Mouse (Mus musculus) MEL (cell line): ENCODE data around the gene Hspg2. TPM values are rescaled to one million over a fixed set of nuclear protein-coding genes. Genes with fewer than 3 reads are reported as not detected.

Experiments used
- DNase-seq: peaks from one replicate; pipeline ENCODE4 v3.0.0; 2011; ENCODE audit warnings: low read depth, low spot score
- H3K27ac ChIP-seq: 2 replicates; pipeline ENCODE4 v1.5.1; 2012; ENCODE audit warnings: low read depth, mild to moderate bottlenecking, control low read depth, low read length, moderate library complexity; ENCODE audit not compliant: control insufficient read depth
- H3K27me3 ChIP-seq, 2 experiments: fragments of 150-350 bp in 1 of 2; sonication (generic) in 1 of 2; 2 replicates each; pipeline ENCODE4 v1.6.1; 2012; ENCODE audit warnings: low read length in 2 of 2, mild to moderate bottlenecking in 2 of 2, improper control_type of control experiment in 1 of 2, moderate library complexity in 1 of 2; ENCODE audit not compliant: insufficient read depth in 2 of 2, control insufficient read depth in 1 of 2
- H3K36me3 ChIP-seq, 2 experiments: 2 replicates each; pipeline ENCODE4 v1.6.1; 2012 to 2014; ENCODE audit warnings: low read length in 2 of 2, improper control_type of control experiment in 1 of 2, inconsistent platforms in 1 of 2, mild to moderate bottlenecking in 1 of 2; ENCODE audit not compliant: insufficient read depth in 2 of 2, control insufficient read depth in 1 of 2
- H3K4me1 ChIP-seq, 2 experiments: fragments of 150-350 bp in 1 of 2; sonication (generic) in 1 of 2; 2 replicates each; pipeline ENCODE4 v1.6.1; 2012; ENCODE audit warnings: low read length in 2 of 2, improper control_type of control experiment in 1 of 2, mild to moderate bottlenecking in 1 of 2; ENCODE audit not compliant: insufficient read depth in 2 of 2, control insufficient read depth in 1 of 2
- H3K4me3 ChIP-seq, 2 experiments: fragments of 150-350 bp in 1 of 2; sonication (generic) in 1 of 2; 2 replicates each; pipeline ENCODE4 v1.5.1; 2012; ENCODE audit warnings: low read depth in 2 of 2, low read length in 2 of 2, mild to moderate bottlenecking in 2 of 2, moderate library complexity in 2 of 2, control low read depth in 1 of 2, improper control_type of control experiment in 1 of 2; ENCODE audit not compliant: control insufficient read depth in 1 of 2, insufficient read depth in 1 of 2
- H3K79me2 ChIP-seq: 2 replicates; pipeline ENCODE4 v1.6.1; 2012; ENCODE audit warnings: mild to moderate bottlenecking, low read length, moderate library complexity; ENCODE audit not compliant: control insufficient read depth, poor library complexity, insufficient read depth
- H3K9ac ChIP-seq: 2 replicates; pipeline ENCODE4 v1.6.1; 2012; ENCODE audit warnings: low read depth, mild to moderate bottlenecking, control low read depth, low read length, moderate library complexity; ENCODE audit not compliant: control insufficient read depth, poor library complexity, severe bottlenecking
- H3K9me3 ChIP-seq: fragments of 150-350 bp; sonication (generic); replicated peaks from 2 replicates; pipeline ENCODE4 v1.6.1; 2012; ENCODE audit warnings: mild to moderate bottlenecking, low read length, improper control_type of control experiment, moderate library complexity; ENCODE audit not compliant: insufficient read depth
- CHD2 ChIP-seq: IDR thresholded peaks from 2 replicates; pipeline ENCODE4 v1.6.1; 2011; ENCODE audit warnings: low read length, improper control_type of control experiment
- EP300 ChIP-seq, 2 experiments: IDR thresholded peaks; 2 replicates each; pipeline ENCODE4 v1.6.1; 2011; ENCODE audit warnings: improper control_type of control experiment in 2 of 2, low read length in 2 of 2, low read depth in 1 of 2, mild to moderate bottlenecking in 1 of 2
- ETS1 ChIP-seq: IDR thresholded peaks from 2 replicates; pipeline ENCODE4 v1.6.1; 2012; ENCODE audit warnings: low read depth, mild to moderate bottlenecking, inconsistent platforms, low read length, improper control_type of control experiment, moderate library complexity
- GABPA ChIP-seq: IDR thresholded peaks from 2 replicates; pipeline ENCODE4 v1.6.1; 2012; ENCODE audit warnings: low read depth, mild to moderate bottlenecking, inconsistent platforms, low read length, improper control_type of control experiment, moderate library complexity
- GATA1 ChIP-seq: IDR thresholded peaks from 2 replicates; pipeline ENCODE4 v1.6.1; 2011; ENCODE audit warnings: low read depth, low read length, improper control_type of control experiment
- JUND ChIP-seq: IDR thresholded peaks from 2 replicates; pipeline ENCODE4 v1.6.1; 2011; ENCODE audit warnings: low read depth, mild to moderate bottlenecking, improper control_type of control experiment, low read length
- MAFK ChIP-seq: IDR thresholded peaks from 2 replicates; pipeline ENCODE4 v1.6.1; 2011; ENCODE audit warnings: low read depth, mild to moderate bottlenecking, low read length, improper control_type of control experiment, borderline replicate concordance
- MAX ChIP-seq: IDR thresholded peaks from 2 replicates; pipeline ENCODE4 v1.6.1; 2011; ENCODE audit warnings: low read length, improper control_type of control experiment
- MAZ ChIP-seq: IDR thresholded peaks from 2 replicates; pipeline ENCODE4 v1.6.1; 2012; ENCODE audit warnings: low read depth, mild to moderate bottlenecking, inconsistent platforms, low read length, improper control_type of control experiment
- MXI1 ChIP-seq: IDR thresholded peaks from 2 replicates; pipeline ENCODE4 v1.6.1; 2011; ENCODE audit warnings: mild to moderate bottlenecking, low read depth, low read length, improper control_type of control experiment
- MYB ChIP-seq: IDR thresholded peaks from 2 replicates; pipeline ENCODE4 v1.6.1; 2011; ENCODE audit warnings: mild to moderate bottlenecking, low read depth, low read length, improper control_type of control experiment
- MYC ChIP-seq: IDR thresholded peaks from 2 replicates; pipeline ENCODE4 v1.6.1; 2011; ENCODE audit warnings: low read depth, mild to moderate bottlenecking, low read length, improper control_type of control experiment, moderate library complexity
- NELFE ChIP-seq: IDR thresholded peaks from 2 replicates; pipeline ENCODE4 v1.6.1; 2011; ENCODE audit warnings: low read depth, low read length, improper control_type of control experiment
- POLR2A ChIP-seq, 2 experiments: IDR thresholded peaks; 2 replicates each; pipeline ENCODE4 v1.6.1; 2011 to 2012; ENCODE audit warnings: low read length in 2 of 2, mild to moderate bottlenecking in 2 of 2, control low read depth in 1 of 2, improper control_type of control experiment in 1 of 2, low read depth in 1 of 2, moderate library complexity in 1 of 2; ENCODE audit not compliant: control insufficient read depth in 1 of 2, insufficient read depth in 1 of 2, poor library complexity in 1 of 2
- POLR2AphosphoS2 ChIP-seq: IDR thresholded peaks from 2 replicates; pipeline ENCODE4 v1.6.1; 2011; ENCODE audit warnings: low read length, improper control_type of control experiment
- POLR2AphosphoS5 ChIP-seq: IDR thresholded peaks from 2 replicates; pipeline ENCODE4 v1.6.1; 2012; ENCODE audit warnings: low read depth, borderline replicate concordance, mild to moderate bottlenecking, inconsistent platforms, low read length, moderate library complexity, mixed read lengths
- RAD21 ChIP-seq: IDR thresholded peaks from 2 replicates; pipeline ENCODE4 v1.6.1; 2011; ENCODE audit warnings: mild to moderate bottlenecking, low read depth, low read length, improper control_type of control experiment
- RCOR1 ChIP-seq: IDR thresholded peaks from 2 replicates; pipeline ENCODE4 v1.6.1; 2012; ENCODE audit warnings: low read depth, mild to moderate bottlenecking, inconsistent platforms, low read length, improper control_type of control experiment
- SMC3 ChIP-seq: IDR thresholded peaks from 2 replicates; pipeline ENCODE4 v1.6.1; 2011; ENCODE audit warnings: low read depth, low read length, improper control_type of control experiment
- TBP ChIP-seq: IDR thresholded peaks from 2 replicates; pipeline ENCODE4 v1.8.0; 2011; ENCODE audit warnings: low read depth, low read length, improper control_type of control experiment
- TCF12 ChIP-seq: IDR thresholded peaks from 2 replicates; pipeline ENCODE4 v1.6.1; 2014; ENCODE audit warnings: low read depth, mild to moderate bottlenecking, inconsistent platforms, low read length, improper control_type of control experiment, moderate library complexity
- UBTF ChIP-seq: IDR thresholded peaks from 2 replicates; pipeline ENCODE4 v1.6.1; 2012; ENCODE audit warnings: low read depth, mild to moderate bottlenecking, inconsistent platforms, low read length, improper control_type of control experiment, moderate library complexity, borderline replicate concordance; ENCODE audit not compliant: insufficient read depth
- USF2 ChIP-seq, 2 experiments: IDR thresholded peaks; 2 replicates each; pipeline ENCODE4 v1.6.1; 2011 to 2012; ENCODE audit warnings: improper control_type of control experiment in 2 of 2, low read length in 2 of 2, borderline replicate concordance in 1 of 2, inconsistent platforms in 1 of 2, low read depth in 1 of 2, mild to moderate bottlenecking in 1 of 2; ENCODE audit not compliant: insufficient read depth in 1 of 2
- ZMIZ1 ChIP-seq: IDR thresholded peaks from 2 replicates; pipeline ENCODE4 v1.6.1; 2012; ENCODE audit warnings: low read depth, mild to moderate bottlenecking, inconsistent platforms, low read length, improper control_type of control experiment, moderate library complexity
- ZNF384 ChIP-seq: IDR thresholded peaks from 2 replicates; pipeline ENCODE4 v1.6.1; 2012; ENCODE audit warnings: low read depth, mild to moderate bottlenecking, inconsistent platforms, low read length, improper control_type of control experiment
- polyA plus RNA-seq, 2 experiments: library from polyadenylated mRNA; stranded (reverse) in 1 of 2; unstranded in 1 of 2; fragments of >175 nt in 1 of 2; fragments of >200 nt in 1 of 2; gene quantifications; 2 replicates each; pipeline versions ENCODE4 v1.2.1 to v1.2.4; 2012; ENCODE audit warnings: low replicate concordance in 2 of 2, low read depth in 1 of 2; ENCODE audit not compliant: insufficient read length in 2 of 2, insufficient read depth in 1 of 2, missing spikeins in 1 of 2
- total RNA-seq: library from RNA; depleted of rRNA; stranded (reverse); fragments of 300-350 nt; gene quantifications from 2 replicates; pipeline ENCODE4 v1.2.3, GENCODE M21; 2012

The Hspg2 gene
- total and polyA plus RNA-seq, 3 experiments: 0.04 TPM; not detected in 1

DNA sequence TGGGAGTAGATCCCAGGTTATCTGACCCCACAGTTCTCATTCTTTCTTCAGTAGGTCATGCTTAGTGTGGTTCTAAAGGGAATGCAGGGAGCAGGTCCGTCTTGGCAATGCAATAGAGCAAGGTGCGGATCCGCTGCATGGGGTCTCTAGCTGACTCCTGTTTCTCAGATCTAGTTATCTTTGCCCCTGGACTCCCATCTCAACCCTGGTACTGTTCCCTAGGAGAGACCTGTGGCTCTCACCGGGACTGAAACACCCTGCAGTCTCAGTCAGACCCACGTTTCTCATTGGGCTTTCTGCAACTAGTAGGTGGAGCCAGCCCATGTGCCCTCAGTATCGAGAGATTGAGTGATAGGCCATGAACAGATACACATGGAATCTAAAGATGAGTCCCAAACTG is 9.0 kb downstream of the Hspg2 start:
- Histone ChIP-seq H3K79me2 (no peaks in the 10 kb centered on the region), H3K27me3 (no peaks in the 10 kb centered on the region), H3K27ac (no peak overlapping the region), H3K4me3 (no peak overlapping the region), H3K36me3 (no peaks in the 10 kb centered on the region), H3K9ac (no peak overlapping the region), H3K9me3 (no peaks in the 10 kb centered on the region), H3K4me1 (no peaks in the 10 kb centered on the region)
- DNase-seq: no peak
- no peak for TF ChIP-seq SMC3
- no peak for TF ChIP-seq USF2 (IDR thresholded peaks at IDR 0.05; ENCODE audit: borderline replicate concordance in 1 of 2, insufficient read depth in 1 of 2, low read depth in 1 of 2, low read length in 2 of 2)
- no peak for TF ChIP-seq JUND
- no peak for TF ChIP-seq ETS1
- no peak for TF ChIP-seq MXI1
- TF ChIP-seq RAD21: no peak
- TF ChIP-seq GABPA: no peak
- no peak for TF ChIP-seq POLR2AphosphoS5
- TF ChIP-seq MYC: no peak
- TF ChIP-seq MAZ: no peak
- TF ChIP-seq POLR2A (IDR thresholded peaks at IDR 0.05; ENCODE audit: control insufficient read depth in 1 of 2, insufficient read depth in 1 of 2, low read depth in 1 of 2, low read length in 2 of 2, poor library complexity in 1 of 2): no peak
- TF ChIP-seq MAFK: no peak
- TF ChIP-seq POLR2AphosphoS2: no peak
- no peak for TF ChIP-seq MAX
- no peak for TF ChIP-seq ZNF384
- no peak for TF ChIP-seq EP300 (IDR thresholded peaks at IDR 0.05; ENCODE audit: low read depth in 1 of 2, low read length in 2 of 2)
- TF ChIP-seq ZMIZ1: no peak
- no peak for TF ChIP-seq RCOR1
- TF ChIP-seq MYB: no peak
- no peak for TF ChIP-seq TCF12

DNA sequence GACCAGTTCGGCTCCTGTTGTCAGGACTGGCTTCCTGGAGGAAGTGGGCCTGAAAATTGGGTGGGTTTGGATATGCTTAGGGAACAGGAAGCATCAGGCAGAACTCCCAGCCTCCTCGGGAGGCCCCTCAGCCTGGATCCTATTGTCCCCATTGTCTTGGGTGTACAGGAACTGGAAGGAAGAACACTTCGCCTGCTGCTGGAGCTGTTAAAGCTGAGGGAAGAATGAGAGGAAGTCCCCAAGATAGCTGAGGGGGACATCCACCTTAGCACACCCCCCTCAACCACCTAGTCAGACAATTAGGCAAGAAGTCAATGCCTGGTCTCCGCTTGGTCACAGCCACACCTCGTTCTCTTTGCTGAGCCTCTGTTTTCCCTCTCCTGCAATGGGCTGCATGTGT is 9.7 kb downstream of the Hspg2 start:
- Histone ChIP-seq H3K27me3 (no peaks in the 10 kb centered on the region), H3K9ac (no peak overlapping the region), H3K9me3 (no peaks in the 10 kb centered on the region), H3K27ac (no peak overlapping the region), H3K36me3 (no peaks in the 10 kb centered on the region), H3K79me2 (no peaks in the 10 kb centered on the region), H3K4me1 (no peaks in the 10 kb centered on the region), H3K4me3 (no peak overlapping the region)
- no peak for DNase-seq
- TF ChIP-seq UBTF: no peak
- TF ChIP-seq POLR2AphosphoS5: no peak
- no peak for TF ChIP-seq TBP
- no peak for TF ChIP-seq GATA1
- no peak for TF ChIP-seq RCOR1
- TF ChIP-seq POLR2AphosphoS2: no peak
- no peak for TF ChIP-seq NELFE
- TF ChIP-seq CHD2: no peak
